Mouse (Mus musculus) stomach, postnatal 0 days (tissue): ENCODE results near the gene Cdr1.

Experiments
- CTCF ChIP-seq: IDR thresholded peaks from 2 replicates; pipeline ENCODE4 v1.5.1; 2016; ENCODE audit warnings: antibody characterized with exemption, low read depth, mild to moderate bottlenecking, moderate library complexity
- EP300 ChIP-seq: optimal IDR thresholded peaks from 2 replicates; pipeline ENCODE3; 2016; ENCODE audit warnings: antibody characterized with exemption

DNA sequence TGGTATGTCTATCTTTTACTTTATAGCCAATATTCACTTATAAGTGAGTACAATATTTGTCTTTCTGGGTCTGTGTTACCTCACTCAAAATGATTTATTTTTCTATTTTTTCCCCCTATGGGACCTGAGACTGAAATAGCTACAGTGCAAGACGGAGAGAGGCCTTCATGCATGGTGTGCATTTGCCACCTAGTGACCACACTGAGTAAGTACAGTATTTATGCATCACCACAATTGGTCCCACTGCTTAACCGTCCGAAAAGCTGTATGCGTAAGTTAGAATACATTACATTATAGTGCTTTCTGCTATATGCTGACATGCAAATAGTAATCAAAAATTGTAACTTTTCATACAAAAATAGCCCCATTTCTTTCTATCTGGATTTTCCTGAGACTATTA lies 50.8 kb downstream of the Cdr1 start:
- TF ChIP-seq CTCF (peak; percentile 55), EP300 (no peak)
